Mouse (Mus musculus): ENCODE results near the gene Srrm3.

GRCm38 (mm10) chr5:135807263-135807637, 560 bp downstream of the Srrm3 start:
- TF ChIP-seq POLR2A (IDR thresholded peaks at IDR 0.05; ENCODE audit: extremely low read depth, insufficient read depth, low read length) = no peak
- TF ChIP-seq CTCF (IDR thresholded peaks at IDR 0.05; ENCODE audit: low read depth, low read length) = no peak
